Mouse (Mus musculus) ovary, adult 18-20 months (tissue): ENCODE results near the gene B3galt1.

Source experiments
- DNase-seq: peaks from one replicate; pipeline ENCODE4 v3.0.0; 2022; ENCODE audit warnings: low spot score, mixed read lengths

The B3galt1 gene

DNA sequence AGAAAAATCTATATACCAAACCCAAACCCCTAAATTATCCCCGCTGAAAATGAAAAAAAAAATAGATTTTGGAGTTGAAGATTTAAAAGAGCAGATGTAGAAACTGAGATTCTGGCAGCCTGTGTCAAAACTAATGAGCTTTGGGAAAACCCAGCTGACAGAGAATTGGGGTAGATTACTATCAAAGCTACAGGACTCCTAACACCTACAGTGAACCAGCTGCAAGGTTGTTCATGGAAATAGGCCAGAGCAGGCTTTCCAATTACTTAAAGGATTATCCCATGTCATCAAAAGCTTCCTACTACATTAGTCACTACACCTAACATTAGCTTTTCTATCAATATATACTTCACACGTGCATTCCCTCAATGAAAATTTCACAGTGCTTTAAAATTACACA lies 165.1 kb downstream of the B3galt1 start:
- DNase-seq = no peak

DNA sequence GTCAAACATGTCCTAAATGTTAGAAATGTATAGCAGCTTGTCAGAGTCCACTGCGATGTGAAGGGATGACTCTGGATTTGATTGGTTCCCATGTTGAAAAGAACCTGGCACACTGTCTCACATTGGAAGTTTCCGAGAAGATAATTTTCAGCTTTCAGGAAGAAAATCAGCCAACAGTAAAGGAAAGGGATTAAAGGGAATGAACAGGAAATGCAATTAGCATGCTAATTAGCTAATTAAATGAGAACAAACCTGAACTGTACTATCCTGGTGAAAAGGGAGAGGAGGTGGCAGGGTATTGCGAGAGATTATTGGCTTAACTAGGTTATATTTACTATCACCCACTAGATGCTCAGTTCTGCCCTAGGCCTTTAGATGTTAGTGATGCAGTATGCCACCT lies 185.9 kb downstream of the B3galt1 start:
- no peak for DNase-seq

DNA sequence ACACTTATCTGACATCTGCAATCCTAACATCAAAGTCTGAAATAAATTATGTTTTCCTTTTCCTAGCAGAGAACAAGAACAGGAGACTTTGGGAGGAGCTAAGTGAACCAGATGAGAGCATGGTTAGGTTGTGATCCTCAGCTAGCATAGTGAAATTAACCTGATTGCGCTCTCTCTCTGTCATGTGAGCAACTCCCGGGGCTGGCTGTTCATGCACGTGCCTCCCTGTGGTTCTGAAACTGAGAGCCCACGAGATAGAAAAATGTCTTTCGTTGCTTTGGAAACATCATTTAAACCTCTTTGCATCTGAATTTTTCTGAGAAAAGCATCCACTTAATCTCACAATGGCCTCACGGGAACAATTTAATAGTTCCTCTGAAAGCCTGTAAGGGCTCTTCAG lies 190.8 kb downstream of the B3galt1 start:
- no peak for DNase-seq

DNA sequence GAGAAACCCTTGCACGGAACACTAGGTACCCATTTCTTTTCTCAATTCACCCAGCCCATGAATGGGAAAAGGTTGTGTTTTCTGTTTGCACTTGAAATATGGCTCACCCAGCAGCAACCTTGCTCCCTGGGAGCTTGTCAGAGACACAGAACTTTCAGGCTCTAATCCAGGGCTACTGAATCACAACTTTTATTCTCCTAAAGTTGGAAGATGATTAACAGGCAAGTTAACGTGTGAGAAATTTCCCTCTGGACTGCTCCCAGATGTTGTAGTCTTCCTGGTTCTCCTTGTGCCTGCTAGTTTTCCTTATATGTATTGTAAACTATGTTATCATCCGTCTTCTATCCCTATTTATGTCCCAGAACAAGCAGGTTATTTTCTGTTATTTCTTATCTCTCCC lies 221.9 kb downstream of the B3galt1 start:
- DNase-seq = no peak

DNA sequence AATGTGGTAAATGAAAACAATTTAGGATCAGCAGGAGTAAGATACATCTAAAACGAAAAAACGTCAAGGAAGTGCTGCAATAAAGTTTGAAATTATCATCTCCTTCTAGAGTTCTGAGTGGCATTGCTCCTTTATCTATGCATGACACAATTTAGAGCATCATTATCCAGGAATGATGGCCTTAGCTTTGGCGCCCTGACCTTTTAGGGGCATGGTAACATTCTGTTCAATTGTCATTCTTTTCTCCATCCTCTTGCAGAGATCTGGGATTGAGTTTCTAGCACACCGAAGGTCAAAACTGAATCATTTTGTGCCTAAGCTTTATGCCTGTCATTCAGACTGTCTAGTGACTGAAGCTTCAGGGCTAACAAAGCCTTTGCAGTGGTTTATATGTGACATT lies 231.9 kb downstream of the B3galt1 start:
- DNase-seq = no peak

DNA sequence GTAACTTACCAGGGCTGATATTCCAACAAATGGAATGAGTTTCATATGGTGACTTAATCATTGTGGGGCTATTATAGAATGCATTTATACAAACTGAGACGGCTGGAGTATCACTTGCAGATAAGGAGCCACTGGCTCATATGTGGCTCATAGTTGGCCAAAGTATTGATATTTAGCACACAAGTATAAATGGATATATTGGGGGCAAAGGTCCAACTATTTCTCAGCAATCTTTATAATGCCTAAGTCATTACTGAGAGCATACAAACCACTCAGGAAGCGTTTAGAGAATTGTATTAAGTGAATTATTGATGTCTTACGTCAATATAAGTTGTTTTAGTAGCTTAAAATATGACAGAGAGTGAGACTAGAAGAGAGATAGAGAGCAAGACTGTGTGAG lies 234.3 kb downstream of the B3galt1 start:
- DNase-seq = no peak

DNA sequence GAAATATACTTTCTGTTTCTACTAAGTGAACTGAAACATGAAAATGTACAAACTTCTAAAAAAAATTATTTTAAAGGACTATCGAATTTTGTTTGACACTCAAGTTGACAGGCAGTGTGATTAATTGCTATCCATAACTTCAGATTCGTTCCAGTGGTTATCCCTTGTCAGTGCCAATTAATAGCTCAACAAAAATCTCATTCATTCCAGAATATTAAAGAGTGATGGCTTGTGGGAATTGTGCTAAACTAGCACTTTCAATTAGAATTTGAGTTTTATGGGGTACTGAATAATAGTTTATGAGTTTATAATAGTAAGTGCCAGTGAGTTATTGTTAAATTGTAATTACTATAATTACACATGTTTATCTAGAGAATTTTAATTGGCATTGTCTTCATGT lies 250.5 kb downstream of the B3galt1 start:
- DNase-seq = no peak

DNA sequence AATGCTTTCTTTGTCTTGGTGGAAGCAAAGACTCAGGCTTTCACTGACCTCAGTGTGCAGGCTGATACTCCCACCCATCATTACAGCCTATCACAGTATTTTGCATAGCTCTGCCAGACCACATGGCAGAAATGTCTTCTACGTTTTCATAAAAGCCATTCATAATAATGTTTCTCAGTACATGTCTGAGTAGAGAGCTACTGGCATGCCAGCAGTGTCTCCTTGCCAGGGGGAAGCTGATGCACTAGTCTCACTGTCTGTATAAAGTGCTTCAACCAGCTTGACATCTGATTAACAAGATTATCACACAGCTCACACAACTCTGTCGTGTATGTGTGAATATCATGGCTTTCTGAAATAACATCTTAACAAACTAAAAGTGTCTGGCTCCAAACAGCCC lies 252.3 kb downstream of the B3galt1 start:
- DNase-seq = no peak

DNA sequence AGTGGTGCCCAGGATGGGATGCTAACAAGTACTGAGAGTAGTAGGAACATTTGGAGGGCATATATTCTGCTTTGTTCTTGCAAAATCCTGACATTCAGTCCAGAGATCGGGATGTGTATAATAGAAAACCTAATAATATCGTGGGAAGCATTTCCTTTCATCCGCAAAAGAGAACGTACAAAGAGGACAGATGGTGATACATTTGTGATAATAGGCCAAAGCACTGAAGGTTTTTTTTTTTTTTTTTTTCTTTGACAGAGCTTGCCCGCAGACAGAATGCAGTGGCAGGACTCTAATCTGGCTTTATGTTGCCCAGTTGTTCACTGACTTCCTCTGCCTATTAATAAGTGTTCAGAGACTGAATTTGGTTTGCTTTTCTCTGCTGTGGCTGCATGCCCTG lies 256.7 kb downstream of the B3galt1 start:
- no peak for DNase-seq

DNA sequence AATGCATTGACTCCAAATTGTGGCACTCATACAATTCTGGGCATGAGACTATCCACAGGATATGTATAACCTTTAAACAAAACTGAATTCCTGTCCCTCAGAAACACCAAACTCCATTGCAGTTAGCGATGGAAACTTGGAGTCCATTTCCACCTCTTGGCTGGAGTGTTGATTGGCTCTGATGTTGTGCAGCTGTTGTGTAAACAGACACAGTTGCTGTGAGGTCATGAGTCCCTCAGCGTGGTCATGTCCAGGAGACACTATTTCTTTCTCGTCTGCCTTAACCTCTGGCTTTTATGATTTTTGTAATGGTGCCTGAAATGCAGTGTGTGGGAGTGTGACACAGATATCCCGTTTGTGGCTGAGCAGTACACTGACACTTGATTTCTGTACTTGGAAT lies 262.0 kb downstream of the B3galt1 start:
- DNase-seq = no peak

DNA sequence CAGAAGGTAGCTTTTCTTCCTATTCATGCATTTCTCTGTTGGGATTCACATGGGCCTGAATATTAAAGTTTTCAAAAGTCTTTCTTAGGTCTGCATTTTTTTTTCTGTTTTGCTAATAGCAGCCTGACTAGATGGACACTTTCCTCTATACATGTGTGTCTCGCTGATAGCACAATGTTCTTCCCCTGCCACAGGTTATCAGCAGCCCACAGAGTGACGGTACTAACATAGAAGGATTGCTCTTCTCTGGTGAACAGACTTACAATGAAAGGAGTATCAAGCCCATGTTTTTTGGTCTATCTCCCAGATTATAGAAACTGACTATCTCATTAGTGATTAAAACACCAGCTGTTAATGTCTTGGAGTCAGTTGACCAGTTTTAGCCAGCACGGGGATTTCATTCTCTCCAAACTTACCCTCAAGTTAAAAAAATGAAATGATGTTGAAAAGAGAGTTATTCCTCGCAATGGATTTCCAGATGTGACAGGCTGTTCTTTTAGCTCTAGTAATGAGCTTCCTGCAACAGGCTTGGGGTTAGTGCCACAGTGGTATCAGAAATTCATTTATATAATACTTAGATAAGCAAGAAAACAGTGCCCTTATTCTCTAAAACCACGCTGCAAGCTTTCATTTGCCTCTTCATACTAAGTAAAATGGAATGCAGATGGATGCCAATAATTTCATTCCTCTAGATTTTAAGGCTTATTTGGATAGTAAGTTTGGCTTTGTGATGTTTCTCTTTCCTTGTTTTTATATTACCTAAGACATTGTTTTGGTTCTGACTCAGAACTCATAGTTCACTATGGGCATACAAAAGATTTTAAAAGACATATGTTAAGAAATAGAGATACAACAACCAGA lies 263.6 kb downstream of the B3galt1 start:
- DNase-seq = no peak

DNA sequence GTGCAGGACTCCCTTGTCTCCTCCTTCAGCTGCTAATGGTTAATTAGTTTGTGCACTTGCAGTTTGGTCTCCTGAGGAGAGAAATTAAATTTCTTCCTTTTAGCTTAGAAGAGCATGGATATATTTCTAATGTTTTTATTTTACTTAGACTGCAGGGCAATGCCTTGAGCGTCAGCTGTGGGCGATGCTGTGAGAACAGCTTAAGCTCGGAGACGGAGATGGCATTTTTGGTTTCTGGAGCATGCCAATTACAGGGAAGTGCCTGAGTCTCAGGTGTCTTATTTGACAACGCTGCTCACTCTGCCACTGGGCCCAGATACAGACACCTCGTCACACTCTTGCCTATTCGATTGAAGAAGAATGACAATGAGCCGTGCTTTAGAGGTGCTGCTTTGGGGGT lies 282.1 kb downstream of the B3galt1 start:
- DNase-seq = no peak

DNA sequence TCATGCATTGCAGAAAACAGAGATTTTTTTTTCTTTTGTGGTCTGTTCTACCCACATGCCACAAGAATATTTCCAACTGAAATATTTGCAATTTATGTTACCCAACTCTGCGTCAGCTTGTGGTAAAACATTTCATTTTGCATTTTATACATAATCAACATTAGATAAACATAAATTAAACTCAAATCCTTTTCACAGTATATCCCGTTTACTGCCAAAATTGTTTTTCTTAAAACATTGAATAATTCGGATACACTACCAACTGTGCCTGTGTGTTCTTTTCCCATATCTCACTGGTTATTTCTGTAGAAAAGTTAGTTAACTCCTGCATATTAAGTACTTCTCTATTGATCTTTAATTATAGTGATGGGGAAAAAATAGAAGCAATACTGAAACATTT lies 285.1 kb downstream of the B3galt1 start:
- DNase-seq = no peak

DNA sequence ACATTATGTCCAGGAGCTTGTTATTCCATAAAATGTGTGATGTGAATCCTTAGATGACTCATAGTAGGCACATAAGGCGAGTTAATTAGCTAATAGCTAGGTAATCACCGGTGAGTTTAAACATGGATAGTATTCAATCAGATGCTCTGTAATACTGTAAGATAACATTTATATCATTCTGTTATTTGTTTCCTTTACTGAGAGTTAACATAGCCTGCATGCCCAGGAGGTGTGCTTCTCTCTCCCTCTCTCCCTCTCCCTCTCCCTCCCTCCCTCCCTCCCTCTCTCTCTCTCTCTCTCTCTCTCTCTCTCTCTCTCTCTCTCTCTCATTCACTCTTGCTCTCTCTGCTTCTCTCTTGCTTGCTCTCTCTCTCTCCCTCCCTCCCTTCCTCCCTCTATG lies 292.7 kb downstream of the B3galt1 start:
- DNase-seq = no peak

DNA sequence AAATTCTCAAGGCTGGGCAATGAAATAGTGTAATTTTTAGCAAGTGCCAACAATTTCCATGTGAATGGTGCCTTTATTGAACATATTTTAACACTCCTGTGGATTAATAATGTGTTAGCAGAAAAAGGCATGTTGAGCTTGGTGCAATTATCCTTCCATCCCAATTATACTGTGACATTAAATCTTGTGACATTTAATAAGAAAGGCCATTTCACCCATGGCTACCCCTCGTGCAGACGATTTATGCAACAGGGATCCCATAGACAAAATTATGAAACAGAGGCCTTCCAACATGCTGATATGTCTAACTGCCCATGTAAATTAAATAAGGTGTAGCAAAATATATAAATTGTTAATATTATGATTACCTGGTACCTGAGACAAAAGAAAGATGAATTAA lies 293.3 kb downstream of the B3galt1 start:
- DNase-seq = no peak

DNA sequence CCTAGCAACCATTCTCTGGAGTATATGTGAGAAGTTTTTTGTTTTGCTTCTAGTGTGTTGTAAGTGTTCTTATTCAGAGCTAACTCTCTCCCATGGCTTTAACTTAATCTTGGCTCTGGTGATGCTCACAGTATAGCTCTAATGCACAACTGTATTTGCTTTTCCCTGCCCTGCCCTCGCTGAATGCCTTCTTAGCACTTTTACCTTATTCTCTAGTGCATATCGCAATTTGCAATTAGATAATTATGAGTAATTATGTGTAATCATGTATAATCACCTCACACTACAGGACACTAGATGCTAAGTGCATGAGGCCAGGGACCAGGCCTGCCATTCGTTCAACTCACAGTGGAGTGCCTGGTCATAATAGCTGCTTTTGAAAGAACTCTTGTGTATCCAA lies 307.7 kb downstream of the B3galt1 start:
- no peak for DNase-seq

DNA sequence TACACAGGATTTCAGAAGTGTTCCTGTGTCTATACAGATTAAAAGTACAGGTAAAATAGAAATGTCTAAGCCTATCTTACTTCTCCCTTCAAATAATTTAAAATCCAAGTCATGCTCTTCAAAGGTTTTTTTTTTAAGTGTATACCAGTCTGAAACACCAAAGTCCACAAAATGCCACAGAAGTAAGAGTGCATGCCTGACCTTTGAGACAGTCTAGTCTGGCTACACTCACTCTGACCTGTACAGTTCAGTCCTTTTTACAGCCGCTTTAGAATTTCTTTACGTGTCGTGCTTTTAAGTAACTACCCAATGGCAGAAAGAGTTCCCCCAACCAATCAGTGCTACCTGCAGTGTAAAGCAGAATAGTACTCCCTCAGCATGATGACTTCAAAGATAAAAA lies 314.2 kb downstream of the B3galt1 start:
- no peak for DNase-seq

DNA sequence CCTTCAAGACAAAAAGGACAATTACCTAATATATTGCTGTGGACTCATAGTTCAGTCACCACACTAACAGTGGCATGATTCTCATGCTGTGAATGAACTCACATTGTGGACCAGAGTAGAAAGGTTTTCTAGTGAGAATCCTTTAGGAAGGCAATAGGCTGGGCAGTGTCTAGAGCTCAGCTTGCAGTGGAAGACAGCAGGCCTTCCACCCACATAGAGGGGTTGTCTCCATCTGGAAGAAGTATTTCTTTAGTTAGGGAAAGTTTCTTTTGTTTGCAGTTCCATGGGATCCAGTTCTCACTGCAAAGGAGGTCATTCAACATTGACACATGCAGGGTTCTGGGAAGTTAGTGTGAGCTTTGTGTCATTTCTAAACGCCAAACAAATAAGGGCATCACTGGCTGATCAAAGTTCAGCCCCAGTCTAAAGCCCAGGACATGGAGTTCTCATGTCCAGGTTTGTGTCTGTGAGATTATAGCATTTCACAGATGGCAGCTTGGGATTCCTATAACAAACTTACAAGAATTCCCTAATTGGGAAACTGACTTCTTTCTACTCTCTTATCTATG lies 316.1 kb downstream of the B3galt1 start:
- no peak for DNase-seq

DNA sequence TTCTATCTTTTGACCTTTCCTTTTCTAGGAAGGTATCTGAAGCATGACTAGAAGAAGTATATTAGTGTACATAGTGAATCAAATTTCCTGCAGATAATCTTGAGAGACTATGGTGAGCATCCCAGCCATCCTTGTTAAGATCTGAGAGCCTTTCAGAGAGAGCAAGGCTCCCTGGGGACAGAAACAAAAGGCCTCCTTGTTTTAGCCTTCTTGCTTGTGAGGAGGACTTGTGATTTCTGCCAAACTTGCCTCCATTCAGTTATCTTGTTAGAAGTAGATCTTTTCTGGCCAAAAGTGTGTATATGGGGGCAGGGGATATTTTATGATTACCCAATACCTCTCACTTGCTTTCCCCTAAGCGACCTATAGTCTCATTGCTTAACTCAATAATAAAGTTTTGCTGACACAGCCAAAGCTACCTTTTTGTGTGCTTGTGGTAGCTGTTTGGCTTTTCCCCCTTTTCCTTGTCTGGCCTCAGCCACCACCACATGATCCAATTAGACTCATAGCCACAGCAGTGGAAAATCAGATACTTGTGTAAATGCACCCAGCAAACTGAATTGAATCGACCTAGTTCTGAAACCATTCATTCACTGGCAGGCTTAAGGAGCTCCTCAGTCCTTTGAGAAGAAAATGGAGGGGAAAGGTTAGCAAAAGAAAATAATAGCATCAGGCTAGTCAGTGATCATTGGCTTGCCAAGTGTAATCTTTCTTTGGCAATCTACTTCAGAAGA lies 332.5 kb downstream of the B3galt1 start:
- DNase-seq = no peak

DNA sequence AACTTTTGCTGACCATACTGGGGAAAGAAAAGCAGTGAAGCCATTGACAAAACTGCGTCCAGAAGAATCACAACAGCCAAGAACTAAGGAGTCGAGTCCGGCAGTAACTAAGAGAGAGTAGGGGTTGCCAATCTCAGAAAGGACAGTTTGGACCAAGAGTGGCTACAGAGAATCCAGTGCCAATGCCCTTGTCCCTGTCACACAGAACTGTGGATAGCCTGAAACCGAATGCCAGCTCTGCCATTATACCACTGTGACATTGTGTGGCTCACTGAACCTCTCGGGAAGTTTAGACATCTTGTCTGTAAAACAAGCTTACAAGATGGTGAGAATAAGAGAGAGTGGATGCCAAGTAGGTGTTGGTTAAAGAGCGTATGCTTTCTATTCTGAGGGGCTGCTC lies 335.9 kb downstream of the B3galt1 start:
- DNase-seq = no peak

DNA sequence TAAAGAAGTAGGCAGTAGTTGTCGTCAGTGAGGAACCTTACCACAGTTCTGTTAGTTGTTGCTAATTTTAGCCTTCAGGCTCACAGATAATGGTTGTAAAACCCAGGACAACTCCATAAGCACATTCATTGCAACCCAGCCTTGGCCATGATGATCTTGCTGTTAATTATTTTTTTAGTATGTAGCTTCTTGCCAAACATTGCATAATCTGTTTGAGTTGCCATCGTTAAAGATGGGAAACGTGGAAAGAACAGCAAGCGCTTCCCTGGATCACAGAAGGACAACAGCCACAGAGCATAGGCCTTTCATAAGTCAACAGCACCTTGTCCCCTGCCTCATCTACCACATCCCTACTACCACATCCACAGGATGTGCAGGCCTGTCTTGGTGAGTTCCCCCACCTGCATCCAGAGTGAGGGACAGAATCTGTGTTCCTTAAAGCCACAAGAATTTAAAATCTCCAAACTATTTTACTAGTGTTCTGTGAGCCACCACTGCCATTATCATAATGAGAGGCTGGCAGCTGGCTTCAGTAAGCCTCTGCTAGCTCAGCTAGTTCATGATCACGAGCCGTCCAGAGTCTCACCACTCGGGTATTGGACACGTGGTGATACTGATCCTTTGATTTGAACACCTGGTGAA lies 337.1 kb downstream of the B3galt1 start:
- DNase-seq = no peak

DNA sequence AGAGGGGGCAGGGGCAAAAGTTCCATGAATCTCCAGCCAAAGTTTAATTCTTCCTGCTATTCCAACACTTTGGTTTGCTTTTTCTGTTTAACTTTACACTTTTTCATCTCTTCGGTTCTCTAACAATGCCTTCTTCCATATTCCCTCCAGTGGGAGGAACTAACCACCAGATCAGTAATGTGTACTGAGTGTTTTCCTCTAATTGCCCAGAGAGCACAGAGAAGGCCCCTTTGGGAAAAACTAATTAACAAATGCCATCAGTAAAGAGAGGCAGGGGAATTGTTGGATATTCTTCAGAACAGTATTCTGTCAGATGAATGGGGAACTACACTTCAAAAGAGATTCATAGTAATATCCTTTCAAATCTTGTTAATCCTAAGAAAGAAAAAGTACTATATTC lies 338.1 kb downstream of the B3galt1 start:
- no peak for DNase-seq

DNA sequence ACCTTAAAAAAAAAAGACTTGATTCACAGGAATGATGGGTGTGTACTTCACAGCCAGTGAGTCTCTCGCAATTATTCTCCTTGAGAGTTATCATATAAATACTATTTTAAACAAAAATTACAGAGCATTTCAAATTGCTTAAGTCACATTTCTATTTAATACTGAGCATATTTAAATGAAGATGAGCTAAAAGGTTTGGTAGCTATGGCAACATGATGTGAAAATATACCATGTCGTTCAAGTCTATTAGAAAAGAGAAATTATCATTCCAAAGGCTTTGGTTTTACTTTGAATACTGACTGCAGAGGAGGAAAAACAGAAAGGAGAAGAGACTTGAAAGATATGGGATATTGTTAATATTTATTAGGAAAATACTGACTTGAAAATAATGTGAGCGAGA lies 366.3 kb downstream of the B3galt1 start:
- no peak for DNase-seq
